Mouse (Mus musculus): ENCODE measurements around the gene Ampd3. TPM values are rescaled to one million over a fixed set of nuclear protein-coding genes. Genes with fewer than 3 reads are reported as not detected.

The Ampd3 gene
- total RNA-seq, 2 experiments from 2014 or later, result 24.4 to 25.3 TPM

GRCm38 (mm10) chr7:110808962-110809361, 41.0 kb downstream of the Ampd3 start:
- H3K27ac ChIP-seq, result peak overlapping the region; percentile 45; the same call in 1 of the 2 replicates
- no peak for DNase-seq (ENCODE audit: extremely low spot score in 1 of 2, low spot score in 2 of 2)
- no peak for TF ChIP-seq CTCF (IDR thresholded peaks at IDR 0.05)
- intact Hi-C loops (cut with DNase I), result no loop called here
- H3K4me3 ChIP-seq, result no peak overlapping the region

- DNase-seq (ENCODE audit: extremely low spot score in 1 of 2, low spot score in 2 of 2), result no peak
- TF ChIP-seq CTCF (IDR thresholded peaks at IDR 0.05), result no peak
- intact Hi-C loops (cut with DNase I), result no loop called here
- H3K4me3 ChIP-seq, result no peak overlapping the region
- H3K27ac ChIP-seq, result peak overlapping the region; percentile 45
Measured at GRCm38 (mm10) chr7:110809585-110810557, 41.9 kb downstream of the Ampd3 start.

GRCm38 (mm10) chr7:110810995-110811394, 43.0 kb downstream of the Ampd3 start:
- H3K27ac ChIP-seq, result no peak overlapping the region
- H3K4me3 ChIP-seq, result no peak overlapping the region
- TF ChIP-seq CTCF (IDR thresholded peaks at IDR 0.05), result no peak
- intact Hi-C loops (cut with DNase I), result no loop called here
- DNase-seq (ENCODE audit: extremely low spot score in 1 of 2, low spot score in 2 of 2), result no peak

- no peak for DNase-seq (ENCODE audit: extremely low spot score in 1 of 2, low spot score in 2 of 2)
- no peak overlapping the region for H3K4me3 ChIP-seq
- intact Hi-C loops (cut with DNase I), result no loop called here
- no peak overlapping the region for H3K27ac ChIP-seq
- TF ChIP-seq CTCF (IDR thresholded peaks at IDR 0.05), result no peak
Measured at GRCm38 (mm10) chr7:110811529-110811928, 43.5 kb downstream of the Ampd3 start.

- no peak overlapping the region for H3K4me3 ChIP-seq
- intact Hi-C loops (cut with DNase I), result no loop called here
- no peak for DNase-seq (ENCODE audit: extremely low spot score in 1 of 2, low spot score in 2 of 2)
- no peak for TF ChIP-seq CTCF (IDR thresholded peaks at IDR 0.05)
- H3K27ac ChIP-seq, result no peak overlapping the region
Measured at GRCm38 (mm10) chr7:110813983-110814382, 46.0 kb downstream of the Ampd3 start.

GRCm38 (mm10) chr7:110816037-110816436, 48.0 kb downstream of the Ampd3 start:
- H3K4me3 ChIP-seq, result no peak overlapping the region
- peak; percentile 85 for TF ChIP-seq CTCF (IDR thresholded peaks at IDR 0.05)
- intact Hi-C loops (cut with DNase I), result loop anchor here (1.0 to 5.0 kb wide), 3 partner anchors 114 to 199 kb away; no protein-coding TSS in a partner anchor
- H3K27ac ChIP-seq, result no peak overlapping the region
- no peak for DNase-seq (ENCODE audit: extremely low spot score in 1 of 2, low spot score in 2 of 2)

- intact Hi-C loops (cut with DNase I), result loop anchor here (5.0 kb wide), 1 partner anchor 129 kb away; no protein-coding TSS in a partner anchor
- Histone ChIP-seq H3K27ac (no peak overlapping the region), H3K4me3 (no peak overlapping the region)
- no peak for DNase-seq (ENCODE audit: extremely low spot score in 1 of 2, low spot score in 2 of 2)
- TF ChIP-seq CTCF (IDR thresholded peaks at IDR 0.05), result no peak
Measured at GRCm38 (mm10) chr7:110818206-110818605, 50.2 kb downstream of the Ampd3 start.

- H3K27ac ChIP-seq, result no peak overlapping the region
- DNase-seq (ENCODE audit: extremely low spot score in 1 of 2, low spot score in 2 of 2), result no peak
Measured at GRCm38 (mm10) chr7:110818787-110819350, 50.9 kb downstream of the Ampd3 start.

GRCm38 (mm10) chr7:110821068-110821467, 53.1 kb downstream of the Ampd3 start:
- intact Hi-C loops (cut with DNase I), result no loop called here
- Histone ChIP-seq H3K4me3 (no peak overlapping the region), H3K27ac (peak overlapping the region; percentile 73; the same call in 1 of the 2 replicates)
- peak; percentile 24 for TF ChIP-seq CTCF (IDR thresholded peaks at IDR 0.05)
- DNase-seq (ENCODE audit: extremely low spot score in 1 of 2, low spot score in 2 of 2), result no peak

More at GRCm38 (mm10) chr7:110818787-110819350, 50.9 kb downstream of the Ampd3 start:
- TF ChIP-seq CTCF (IDR thresholded peaks at IDR 0.05), result no peak
- intact Hi-C loops (cut with DNase I), result loop anchor here (5.0 kb wide), 1 partner anchor 128 kb away; no protein-coding TSS in a partner anchor
- H3K4me3 ChIP-seq, result no peak overlapping the region

- intact Hi-C loops (cut with DNase I), result no loop called here
- Histone ChIP-seq H3K27ac (peak overlapping the region; percentile 73; the same call in 1 of the 2 replicates), H3K4me3 (no peak overlapping the region)
- TF ChIP-seq CTCF (IDR thresholded peaks at IDR 0.05), result no peak
- peak in 1 of 2 experiments; percentile 48 for DNase-seq (ENCODE audit: extremely low spot score in 1 of 2, low spot score in 2 of 2)
Measured at GRCm38 (mm10) chr7:110821653-110822052, 53.6 kb downstream of the Ampd3 start.

- peak overlapping the region; percentile 73; the same call in 1 of the 2 replicates for H3K27ac ChIP-seq
- no peak for TF ChIP-seq CTCF (IDR thresholded peaks at IDR 0.05)
- DNase-seq (ENCODE audit: extremely low spot score in 1 of 2, low spot score in 2 of 2), result no peak
- intact Hi-C loops (cut with DNase I), result no loop called here
- no peak overlapping the region for H3K4me3 ChIP-seq
Measured at GRCm38 (mm10) chr7:110822055-110822454, 54.0 kb downstream of the Ampd3 start.

- DNase-seq (ENCODE audit: extremely low spot score in 1 of 2, low spot score in 2 of 2), result no peak
- intact Hi-C loops (cut with DNase I), result no loop called here
- TF ChIP-seq CTCF (IDR thresholded peaks at IDR 0.05), result no peak
- Histone ChIP-seq H3K27ac (peak overlapping the region; percentile 42), H3K4me3 (no peak overlapping the region)
Measured at GRCm38 (mm10) chr7:110823076-110823475, 55.1 kb downstream of the Ampd3 start.

Measured in left cerebral cortex, adult 2 months (tissue).